Mouse (Mus musculus) G1E (cell line): ENCODE results near the gene Slc15a1.

Source experiments
- CTCF ChIP-seq: IDR thresholded peaks from 2 replicates; pipeline ENCODE4 v1.5.1; 2012; ENCODE audit warnings: low read depth, low read length, inconsistent platforms, mixed read lengths
- GATA1 ChIP-seq: IDR thresholded peaks from 2 replicates; pipeline ENCODE4 v1.6.1; 2012; ENCODE audit warnings: borderline replicate concordance, low read length, inconsistent platforms, mixed read lengths
- POLR2AphosphoS5 ChIP-seq: IDR thresholded peaks from 2 replicates; pipeline ENCODE4 v1.6.1; 2012; ENCODE audit warnings: low read depth, low read length, inconsistent platforms; ENCODE audit not compliant: insufficient replicate concordance
- TAL1 ChIP-seq: conservative IDR thresholded peaks from 2 replicates; pipeline ENCODE4 v1.6.1; 2012; ENCODE audit warnings: low read depth, low read length, inconsistent platforms, mixed read lengths

- TF ChIP-seq CTCF = no peak
- no peak for TF ChIP-seq POLR2AphosphoS5
- TF ChIP-seq GATA1 = no peak
- no peak for TF ChIP-seq TAL1
Measured at GRCm38 (mm10) chr14:121440807-121441206, 64.2 kb downstream of the Slc15a1 start.
